Mouse (Mus musculus): ENCODE results near the gene E130309D02Rik.

DNA sequence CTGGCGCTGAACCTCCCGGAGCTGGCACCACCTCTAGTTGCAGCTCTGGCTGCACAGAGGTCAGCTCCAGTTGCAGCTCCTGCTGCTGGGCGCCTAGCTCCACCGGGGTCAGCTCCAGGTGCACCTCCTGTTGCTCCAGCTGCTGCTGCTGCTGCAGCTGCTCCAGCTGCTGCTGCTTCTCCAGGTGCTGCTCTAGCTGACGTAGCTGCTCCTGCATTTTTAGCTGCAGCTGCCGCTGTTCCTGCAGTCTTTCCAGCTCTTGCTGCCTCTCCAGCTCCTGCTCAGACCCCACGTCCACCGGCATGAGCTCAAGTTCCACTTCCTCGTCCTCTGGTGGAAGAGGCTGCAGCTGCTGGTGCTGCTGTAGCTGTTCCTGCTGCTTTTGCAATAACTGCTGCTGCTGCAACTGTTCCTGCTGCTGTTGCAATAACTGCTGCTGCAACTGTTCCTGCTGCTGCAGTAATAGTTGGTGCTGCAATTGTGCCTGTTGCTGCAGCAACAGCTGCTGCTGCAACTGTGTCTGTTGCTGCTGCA, 26.7 kb downstream of the E130309D02Rik start:
- no peak for TF ChIP-seq CTCF (IDR thresholded peaks at IDR 0.05; ENCODE audit: low read depth)
- TF ChIP-seq EP300 (IDR thresholded peaks at IDR 0.05; ENCODE audit: low read depth): no peak

All from liver, embryonic 14.5 days (tissue).